Mouse (Mus musculus): ENCODE data around the gene Maml3. TPM values are rescaled to one million over a fixed set of nuclear protein-coding genes. Genes with fewer than 3 reads are reported as not detected.

Gene Maml3
- total and polyA plus RNA-seq, 3 experiments = 0.81 to 1.8 (median 0.98) TPM

GRCm38 (mm10) chr3:51999671-52000437 is 105.0 kb downstream of the Maml3 start (continued):
- no peak for TF ChIP-seq SIN3A (IDR thresholded peaks at IDR 0.05; ENCODE audit: low read length)
- no peak for TF ChIP-seq ZKSCAN1 (IDR thresholded peaks at IDR 0.05; ENCODE audit: borderline replicate concordance, low read depth, low read length)
- TF ChIP-seq MAZ (IDR thresholded peaks at IDR 0.05; ENCODE audit: low read depth, low read length) = no peak
- TF ChIP-seq UBTF (IDR thresholded peaks at IDR 0.05; ENCODE audit: low read depth, low read length) = no peak
- no peak for TF ChIP-seq RCOR1 (conservative IDR thresholded peaks at IDR 0.05; ENCODE audit: low read depth, low read length)
- TF ChIP-seq POLR2AphosphoS2 (IDR thresholded peaks at IDR 0.05; ENCODE audit: low read depth, low read length) = no peak
- no peak for TF ChIP-seq E2F4 (IDR thresholded peaks at IDR 0.05; ENCODE audit: insufficient replicate concordance, low read depth, low read length)
- no peak for TF ChIP-seq HCFC1 (IDR thresholded peaks at IDR 0.05; ENCODE audit: low read depth, low read length)
- TF ChIP-seq ELF1 (IDR thresholded peaks at IDR 0.05; ENCODE audit: low read depth, low read length) = peak; percentile 66
- TF ChIP-seq POLR2A (IDR thresholded peaks at IDR 0.05; ENCODE audit: low read depth, low read length) = 0 out of 2 replicates have a peak, but pooled peaks have one; percentile 21
- TF ChIP-seq NELFE (IDR thresholded peaks at IDR 0.05; ENCODE audit: low read depth, low read length) = no peak
- TF ChIP-seq MEF2A (IDR thresholded peaks at IDR 0.05; ENCODE audit: borderline replicate concordance, low read depth, low read length) = no peak
- peak; percentile 79 for TF ChIP-seq USF1 (IDR thresholded peaks at IDR 0.05; ENCODE audit: low read depth, low read length)
- no peak for TF ChIP-seq ZMIZ1 (IDR thresholded peaks at IDR 0.05; ENCODE audit: low read depth, low read length)
- TF ChIP-seq MAFK (IDR thresholded peaks at IDR 0.05; ENCODE audit: insufficient replicate concordance, low read length) = no peak
- TF ChIP-seq MYC (IDR thresholded peaks at IDR 0.05; ENCODE audit: low read depth, low read length) = peak; percentile 49; the same call in 1 of the 2 replicates

GRCm38 (mm10) chr3:51998511-51999399 is 106.1 kb downstream of the Maml3 start:
- H3K27ac ChIP-seq (ENCODE audit: insufficient read depth, low read depth) = no peak overlapping the region
- no peak overlapping the region for H3K4me3 ChIP-seq (replicated peaks in 1 of 3; ENCODE audit: low read depth in 2 of 3, low read length in 2 of 3, poor library complexity in 1 of 3)
- no peaks in the 10 kb centered on the region for H3K79me2 ChIP-seq (replicated peaks; ENCODE audit: control insufficient read depth, extremely low read depth, insufficient read depth, poor library complexity, severe bottlenecking)
- no peak for TF ChIP-seq MAX (IDR thresholded peaks at IDR 0.05; ENCODE audit: low read length)
- TF ChIP-seq JUND (conservative IDR thresholded peaks at IDR 0.05; ENCODE audit: low read depth, low read length) = no peak
- no peak for TF ChIP-seq POLR2AphosphoS2 (IDR thresholded peaks at IDR 0.05; ENCODE audit: low read depth, low read length)
- no peak for TF ChIP-seq POLR2A (IDR thresholded peaks at IDR 0.05; ENCODE audit: low read depth, low read length)
- no peak for TF ChIP-seq EP300 (IDR thresholded peaks at IDR 0.05; ENCODE audit: low read length)
- no peak for TF ChIP-seq HCFC1 (IDR thresholded peaks at IDR 0.05; ENCODE audit: low read depth, low read length)
- TF ChIP-seq SMC3 (IDR thresholded peaks at IDR 0.05; ENCODE audit: low read depth, low read length) = no peak
- TF ChIP-seq ZMIZ1 (IDR thresholded peaks at IDR 0.05; ENCODE audit: low read depth, low read length) = no peak
- no peak for TF ChIP-seq RAD21 (IDR thresholded peaks at IDR 0.05; ENCODE audit: low read depth, low read length)
- no peak for TF ChIP-seq PAX5 (IDR thresholded peaks at IDR 0.05; ENCODE audit: low read length)
- no peak for TF ChIP-seq TCF12 (IDR thresholded peaks at IDR 0.05; ENCODE audit: low read depth, low read length)
- no peak for TF ChIP-seq ELF1 (IDR thresholded peaks at IDR 0.05; ENCODE audit: low read depth, low read length)
- TF ChIP-seq KAT2A (IDR thresholded peaks at IDR 0.05; ENCODE audit: insufficient replicate concordance, low read length) = no peak
- no peak for TF ChIP-seq MAFK (IDR thresholded peaks at IDR 0.05; ENCODE audit: insufficient replicate concordance, low read length)
- no peak for TF ChIP-seq NELFE (IDR thresholded peaks at IDR 0.05; ENCODE audit: low read depth, low read length)
- no peak for TF ChIP-seq USF1 (IDR thresholded peaks at IDR 0.05; ENCODE audit: low read depth, low read length)
- no peak for TF ChIP-seq IRF4 (IDR thresholded peaks at IDR 0.05; ENCODE audit: low read depth, low read length)
- no peak for TF ChIP-seq ZKSCAN1 (IDR thresholded peaks at IDR 0.05; ENCODE audit: borderline replicate concordance, low read depth, low read length)
- H3K9me3 ChIP-seq (replicated peaks; ENCODE audit: low read length) = peaks cover 5% of the 10 kb centered on the region
- dilution Hi-C loops (cut with MboI; ENCODE audit: extremely low pct_ligation_motif_present, extremely low pct_unique_long_range_greater_than_20kb, low sequenced_read_pairs) (no loop called here), in situ Hi-C loops (cut with MboI; ENCODE audit: low pct_ligation_motif_present, low pct_unique_long_range_greater_than_20kb, low sequenced_read_pairs) (no loop called here)
- no peak for DNase-seq (ENCODE audit: extremely low read depth)
- no peak overlapping the region for H3K9ac ChIP-seq (ENCODE audit: insufficient read depth, low read depth)
- no peak overlapping the region for H3K4me2 ChIP-seq (ENCODE audit: insufficient read depth, low read depth, poor library complexity, severe bottlenecking)
- H3K36me3 ChIP-seq (replicated peaks in 1 of 2; ENCODE audit: control insufficient read depth in 1 of 2, insufficient read depth in 1 of 2, low read length in 1 of 2) = no peaks in the 10 kb centered on the region
- H3K4me1 ChIP-seq (ENCODE audit: control insufficient read depth in 1 of 2, insufficient read depth in 2 of 2) = peaks cover 4 to 24% of the 10 kb centered on the region in 2 experiments; a peak in 3 of 4 replicates
- H3K27me3 ChIP-seq (replicated peaks) = no peaks in the 10 kb centered on the region

Measured in CH12.LX (cell line).